Mouse (Mus musculus) neural tube, embryonic 10.5 days (tissue): Measurements from ENCODE around the gene Gm18336.
"Not testable (repeated sequence)": the region's sequence is repeated elsewhere in the genome, so short reads cannot be mapped to it uniquely, and the experiment has no call there.

Experiments
- DNase-seq: peaks from one replicate; pipeline ENCODE4 v3.0.0-alpha.2; 2017; ENCODE audit warnings: low spot score; ENCODE audit errors: extremely low spot score

Gm18336 gene

DNA sequence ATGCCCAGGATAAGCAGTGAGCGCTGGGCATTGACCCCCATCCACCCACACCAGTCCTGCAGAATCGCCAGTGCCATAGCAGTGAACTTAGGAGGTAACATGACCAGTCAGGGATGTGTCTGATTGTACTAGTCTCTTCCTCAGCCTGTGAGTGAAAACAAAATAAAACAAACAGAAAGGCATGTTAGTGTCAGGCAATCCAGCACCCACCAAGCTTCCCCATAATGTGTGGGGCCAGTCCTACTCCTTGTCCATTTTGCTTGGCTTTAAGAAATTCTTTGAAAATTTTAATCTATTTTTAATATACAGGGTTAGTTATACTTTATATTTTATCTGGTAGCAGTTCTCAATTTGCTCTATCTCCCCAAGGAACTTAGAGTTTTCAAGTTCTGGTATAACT lies at the start of gene Gm18336:
Gene Gm18336 (minus strand): TSS at position 101 of the 400 bp plus-strand sequence.
- DNase-seq: not testable (repeated sequence)

DNA sequence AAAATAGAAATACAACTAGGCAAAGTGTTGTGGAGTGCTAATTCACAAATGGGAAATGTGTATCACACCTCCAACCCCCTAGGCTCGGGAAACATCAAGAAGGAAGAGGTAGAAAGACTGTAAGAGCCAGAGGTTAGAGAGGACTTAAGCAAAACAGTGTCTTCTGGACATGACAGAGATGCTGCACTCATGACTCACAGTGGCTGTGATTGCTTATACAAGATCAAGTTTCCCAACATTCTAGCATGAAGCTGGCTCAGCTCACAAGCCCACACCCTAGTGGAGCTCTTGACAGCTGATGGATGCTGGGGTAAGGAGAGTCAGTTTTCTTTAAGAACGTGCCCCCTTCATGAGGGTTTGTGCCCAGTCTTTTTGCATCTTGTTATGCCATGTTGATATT lies 42.9 kb upstream of the Gm18336 start:
- no peak for DNase-seq

DNA sequence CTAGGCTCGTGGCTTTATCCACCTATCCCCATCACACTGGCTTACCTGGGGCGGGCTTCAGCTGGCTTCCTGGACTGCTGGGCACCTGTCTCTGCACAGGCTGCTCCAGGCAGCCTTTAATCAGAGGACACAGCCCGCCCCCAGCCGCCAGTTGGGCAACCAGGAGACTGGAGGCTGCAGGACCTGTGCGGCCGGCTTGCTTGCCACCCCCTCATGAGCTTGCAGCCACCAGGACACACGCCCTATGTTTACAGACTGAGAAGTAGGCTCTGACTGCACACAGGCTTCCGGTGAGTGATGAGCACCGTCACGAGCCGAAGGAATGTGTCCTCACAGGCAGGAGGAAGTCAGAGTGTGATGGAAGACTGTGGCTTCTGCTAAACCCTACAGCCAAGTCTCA lies 36.7 kb upstream of the Gm18336 start, which contains the start of gene Trex2:
Gene Trex2 (minus strand): TSS at position 93 of the 400 bp plus-strand sequence.
- no peak for DNase-seq

DNA sequence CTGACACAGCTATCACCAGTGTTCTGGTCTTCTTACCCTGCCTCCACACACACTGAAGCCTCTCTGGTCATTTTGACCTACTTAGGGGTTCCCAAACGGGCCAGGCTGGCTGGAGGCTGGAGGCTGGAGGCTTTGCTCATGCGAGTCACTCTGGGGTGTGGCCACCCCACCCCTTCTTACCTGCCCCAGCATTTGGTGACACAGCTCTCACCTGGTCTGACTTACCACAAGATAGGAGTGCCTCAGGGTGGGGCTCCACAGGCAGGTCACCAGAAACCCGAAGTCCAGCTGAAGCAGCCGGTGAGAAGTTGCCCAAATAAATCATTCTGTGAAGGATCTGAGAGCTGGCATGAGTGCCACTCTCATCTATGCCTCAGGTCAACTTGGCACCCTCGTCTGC lies 34.3 kb upstream of the Gm18336 start:
- no peak for DNase-seq

DNA sequence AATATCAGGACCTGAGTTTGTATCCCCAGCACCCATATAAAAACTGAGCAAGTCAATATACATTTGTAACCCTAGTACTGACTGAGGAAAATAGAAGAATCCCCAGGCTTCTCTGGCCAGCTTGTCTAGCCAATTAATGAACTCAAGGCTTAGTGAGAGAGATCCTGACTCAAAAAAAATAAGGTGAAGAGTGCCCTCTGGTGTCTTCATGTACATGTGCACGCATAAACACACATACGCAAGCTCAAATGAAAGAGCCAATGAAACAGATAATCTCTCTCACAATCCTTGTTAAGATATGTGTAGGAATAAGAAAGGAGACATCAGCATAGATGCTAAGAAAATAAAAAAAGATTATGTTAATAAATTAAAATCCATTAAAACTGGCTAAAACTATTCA lies 31.5 kb upstream of the Gm18336 start:
- no peak for DNase-seq

DNA sequence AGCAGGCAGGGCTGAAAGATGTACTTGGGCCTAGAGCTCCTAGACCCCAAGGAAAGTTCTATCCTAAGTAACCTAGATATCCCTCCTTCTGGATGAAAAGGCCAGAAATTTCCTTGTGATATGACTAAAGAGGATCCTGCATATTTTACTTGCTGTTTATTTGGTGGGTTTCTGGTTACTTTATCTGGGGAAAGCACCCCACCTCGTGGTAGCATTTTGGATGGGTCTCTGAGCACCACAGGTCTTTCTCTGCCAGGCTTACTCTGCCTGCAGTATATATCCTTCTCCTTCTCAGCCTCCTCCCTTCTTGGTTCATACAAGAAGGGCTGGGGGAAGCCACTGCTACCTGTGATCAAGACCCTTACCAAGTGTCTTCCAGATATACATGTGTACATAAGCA lies 14.2 kb upstream of the Gm18336 start:
- no peak for DNase-seq

DNA sequence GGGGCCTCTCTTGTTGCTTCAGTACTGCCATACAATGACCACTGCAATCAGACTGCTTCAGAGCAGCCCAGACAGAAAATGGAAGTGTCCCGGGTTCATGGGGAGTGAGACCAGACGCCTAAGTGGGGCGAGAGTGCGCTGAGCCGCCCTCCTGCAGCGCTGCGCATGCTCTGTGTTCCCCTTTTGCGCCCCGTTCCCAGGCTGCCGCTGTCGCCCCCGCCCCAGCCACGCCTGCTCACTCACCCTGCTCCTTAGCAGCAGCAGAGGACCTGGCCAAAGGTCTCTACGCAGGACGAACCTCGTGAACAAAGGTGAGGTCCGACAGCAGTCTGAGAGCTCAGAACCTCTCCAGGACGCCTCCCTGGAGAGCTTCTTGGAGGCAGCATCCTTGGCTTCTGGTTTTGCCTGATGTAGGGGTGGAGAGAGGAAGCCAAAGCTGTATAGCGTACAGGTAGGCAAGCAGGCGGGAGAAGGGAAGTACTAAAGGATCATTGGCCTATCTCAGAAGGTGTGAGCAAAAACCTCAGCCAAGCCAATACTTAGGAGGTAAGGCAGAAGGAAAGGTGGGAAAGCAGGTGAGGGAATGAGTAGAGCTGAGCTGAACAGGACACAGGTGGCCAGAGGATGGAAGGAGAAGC lies 12.5 kb upstream of the Gm18336 start, which contains the start of gene Zfp92:
Gene Zfp92 (plus strand): TSS at position 217 of the 638 bp plus-strand sequence.
- no peak for DNase-seq

DNA sequence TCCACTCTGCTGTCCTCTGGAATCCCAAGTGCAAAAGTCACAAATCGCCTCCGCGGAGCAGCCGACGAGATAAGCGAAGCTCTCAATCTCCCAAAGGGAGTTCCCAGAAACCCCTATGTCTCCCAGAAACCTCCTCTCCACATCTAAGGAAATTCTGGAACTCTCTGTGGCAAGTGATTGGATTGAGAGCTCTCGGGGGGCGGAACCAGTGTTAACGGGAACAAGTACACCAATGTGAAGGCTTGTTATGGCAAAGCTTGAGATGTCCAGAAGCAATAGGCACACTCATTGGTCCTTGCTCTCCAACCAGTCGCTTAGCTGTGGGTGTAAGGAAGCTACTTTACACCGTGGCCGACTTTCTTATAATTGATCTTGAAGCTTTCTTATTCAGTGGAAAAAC lies 3.1 kb upstream of the Gm18336 start:
- DNase-seq: no peak

DNA sequence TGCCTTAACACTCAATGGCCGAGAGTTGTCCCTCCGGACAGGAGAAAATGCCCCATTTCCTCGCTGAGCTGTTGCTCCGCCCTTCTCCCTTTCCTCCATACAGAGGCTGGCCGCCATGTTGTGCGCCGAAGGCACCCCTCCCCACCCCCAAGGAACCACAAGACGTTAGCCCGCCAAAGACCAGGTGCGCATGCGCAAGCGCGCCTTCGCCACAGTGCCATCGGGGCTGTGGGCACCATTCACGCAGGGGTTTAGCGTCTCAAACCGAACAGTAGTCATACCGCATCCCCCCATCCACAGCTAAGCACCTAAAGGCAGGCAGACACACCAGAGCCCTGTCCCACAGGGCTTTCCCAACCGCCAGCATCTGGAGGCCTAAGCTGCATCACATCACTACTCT lies 2.4 kb upstream of the Gm18336 start:
- no peak for DNase-seq

DNA sequence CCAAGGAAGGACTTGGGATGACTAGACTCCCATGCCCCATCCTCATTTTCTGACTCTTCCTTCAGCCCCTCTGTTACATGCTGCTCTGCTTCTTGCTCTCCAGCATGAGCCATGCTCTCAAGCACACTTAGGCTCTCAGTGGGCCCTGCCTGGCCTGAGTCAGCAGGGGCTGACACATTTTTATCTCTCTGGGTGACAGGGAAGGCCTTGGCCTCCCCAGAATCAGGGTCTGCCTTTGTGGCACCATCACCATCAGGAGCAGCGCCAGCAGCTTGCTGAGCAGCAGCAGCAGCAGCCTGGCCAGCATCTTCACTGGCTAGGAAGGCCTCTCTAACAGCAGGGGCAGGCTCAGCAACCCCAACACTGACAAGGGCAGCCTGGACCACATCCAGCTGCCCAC lies 2.1 kb downstream of the Gm18336 start:
- no peak for DNase-seq

DNA sequence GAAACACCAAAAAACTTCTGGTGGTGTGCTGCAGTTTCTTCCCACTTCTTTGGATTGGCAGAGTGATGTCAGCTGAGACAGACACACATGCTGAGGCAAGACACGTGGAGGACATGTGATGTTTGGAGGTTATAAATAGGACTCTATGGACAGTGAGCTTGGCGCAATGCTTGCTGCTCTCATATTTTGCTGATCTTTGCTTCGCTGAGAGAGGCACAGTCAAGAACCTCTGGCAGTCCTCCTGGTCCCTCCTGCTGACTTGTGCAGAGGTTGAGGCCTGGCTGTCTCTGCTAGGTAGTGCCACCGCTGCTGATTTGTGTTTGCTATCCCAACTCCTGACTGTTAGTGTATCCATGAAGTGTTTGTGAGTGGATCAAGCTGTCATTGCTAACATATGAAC lies 7.1 kb downstream of the Gm18336 start:
- DNase-seq: no peak

DNA sequence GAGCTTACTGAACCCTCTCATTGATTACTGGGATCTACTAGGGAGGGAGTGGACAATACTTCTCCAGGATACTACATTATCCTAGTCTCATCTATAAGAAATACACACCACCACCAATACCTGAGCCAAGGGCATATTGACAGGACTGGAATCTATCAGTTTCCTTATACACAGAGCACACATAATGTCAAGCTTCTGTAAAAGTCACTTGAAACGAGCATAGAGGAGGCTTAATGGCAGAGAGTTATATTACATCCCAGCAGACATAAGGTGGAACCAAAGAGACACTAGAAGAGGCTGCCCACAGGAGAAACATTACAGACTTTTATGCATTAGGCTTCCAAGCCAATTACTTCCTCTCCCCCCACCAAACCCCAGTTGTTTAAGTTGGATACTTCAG lies 13.6 kb downstream of the Gm18336 start:
- no peak for DNase-seq

DNA sequence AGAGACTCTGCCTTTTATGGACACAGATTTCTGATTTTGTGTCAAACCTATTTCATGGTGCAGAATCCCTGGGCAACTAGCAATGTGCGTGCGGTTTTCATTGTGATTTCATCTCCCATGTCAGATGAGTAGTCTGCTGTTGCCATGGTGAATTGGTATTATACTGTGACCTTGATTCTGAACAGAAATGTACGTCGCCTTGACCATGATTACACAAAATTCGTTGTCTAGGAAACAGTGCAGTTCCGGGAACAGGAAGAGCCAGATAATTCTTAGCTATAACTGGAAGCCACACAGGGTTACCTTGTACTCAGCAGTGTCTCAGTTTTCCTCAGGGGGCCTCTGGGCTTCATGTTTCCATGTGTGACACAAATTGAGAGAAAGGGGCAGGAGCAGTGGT lies 14.1 kb downstream of the Gm18336 start:
- DNase-seq: no peak

DNA sequence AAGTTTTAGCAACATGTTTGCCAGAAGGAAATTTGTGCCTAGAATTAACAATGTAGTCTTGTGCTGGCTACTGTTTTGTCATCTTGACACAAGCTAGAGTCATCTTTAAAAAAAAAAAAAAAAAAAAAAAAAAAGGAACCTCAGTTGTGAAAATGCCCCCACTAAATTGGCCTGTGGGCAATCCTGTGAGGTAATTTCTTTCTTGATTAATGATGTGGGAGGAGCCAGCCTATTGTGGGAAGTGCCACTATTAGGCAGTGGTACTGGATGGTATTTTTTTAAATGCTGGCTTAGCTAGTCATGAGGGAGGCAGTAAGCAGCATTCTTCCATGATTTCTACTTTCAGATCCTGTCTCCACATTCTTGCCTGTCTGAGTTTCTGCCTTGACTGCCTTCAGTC lies 35.2 kb downstream of the Gm18336 start:
- DNase-seq: no peak

DNA sequence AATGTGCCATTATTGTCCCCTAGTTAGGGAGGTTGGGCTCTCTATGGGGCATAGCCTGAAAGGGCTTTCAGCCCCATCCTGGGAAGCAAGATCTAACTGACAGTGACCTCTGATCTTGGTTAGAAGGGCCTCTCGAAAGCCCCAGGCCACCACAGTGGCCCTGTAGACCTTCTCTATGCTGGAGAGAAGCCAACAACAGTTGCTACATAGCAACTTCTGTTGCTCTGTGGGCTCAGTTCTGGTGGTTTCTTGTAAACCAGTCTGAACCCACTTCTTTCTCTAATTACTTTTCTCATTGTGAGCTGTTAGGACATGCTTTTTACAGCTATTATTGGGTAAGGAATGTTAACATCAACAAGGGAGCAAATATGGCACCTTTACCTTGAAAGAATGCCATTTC lies 41.8 kb downstream of the Gm18336 start:
- no peak for DNase-seq

DNA sequence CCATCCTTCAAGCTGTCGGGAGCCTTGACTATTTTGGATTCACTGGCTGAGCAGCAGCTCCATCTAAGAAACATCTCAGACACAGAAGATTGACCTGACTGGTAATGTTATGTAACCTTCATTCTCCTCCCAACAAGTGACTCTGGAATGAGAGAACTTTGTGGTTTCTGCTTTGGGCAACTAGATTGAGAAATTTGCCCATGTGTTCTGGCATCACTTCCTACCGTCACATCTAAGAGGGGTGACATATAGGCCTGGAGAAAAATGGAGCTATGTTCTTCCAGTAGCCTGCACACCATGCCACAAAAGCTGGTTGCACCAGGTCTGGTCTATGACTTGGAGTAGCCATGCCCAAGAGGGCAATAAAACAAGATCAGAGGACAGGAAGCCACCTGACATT lies 42.4 kb downstream of the Gm18336 start:
- no peak for DNase-seq
